Mouse (Mus musculus): ENCODE results near the gene Olfr1442.
"Not testable (repeated sequence)": the region's sequence is repeated elsewhere in the genome, so short reads cannot be mapped to it uniquely, and the experiment has no call there.

Olfr1442 gene

DNA sequence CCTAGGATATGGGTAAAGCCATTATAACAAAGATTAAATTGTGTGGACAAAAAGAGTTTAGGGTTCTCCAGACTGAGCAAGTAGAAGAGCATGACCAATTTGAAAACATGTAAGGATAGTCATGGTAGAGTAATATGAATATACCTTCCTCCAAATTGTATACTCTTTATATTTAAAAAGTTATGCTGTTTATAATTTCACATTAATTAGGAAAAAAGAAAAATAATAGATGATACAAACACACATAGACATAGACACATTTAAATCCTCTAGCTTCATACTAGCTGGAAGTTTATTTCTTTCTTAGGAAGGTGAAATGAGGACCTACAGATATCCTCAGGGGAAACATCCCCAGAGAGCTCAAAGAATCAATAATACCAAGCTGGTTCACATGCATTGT, at the start of gene Olfr1442:
TSS of gene Olfr1442 (plus strand) at position 301 of the 400 bp plus-strand sequence.
- no peak for DNase-seq

GRCm38 (mm10) chr19:12633176-12633575, 37.1 kb upstream of the Olfr1442 start, which contains the start of gene Glyat:
TSS of gene Glyat (plus strand) at chr19:12633308.
- no peak for DNase-seq

- DNase-seq: no peak
These were observed 36.0 kb upstream of the Olfr1442 start for GRCm38 (mm10) chr19:12634259-12634658.

DNA sequence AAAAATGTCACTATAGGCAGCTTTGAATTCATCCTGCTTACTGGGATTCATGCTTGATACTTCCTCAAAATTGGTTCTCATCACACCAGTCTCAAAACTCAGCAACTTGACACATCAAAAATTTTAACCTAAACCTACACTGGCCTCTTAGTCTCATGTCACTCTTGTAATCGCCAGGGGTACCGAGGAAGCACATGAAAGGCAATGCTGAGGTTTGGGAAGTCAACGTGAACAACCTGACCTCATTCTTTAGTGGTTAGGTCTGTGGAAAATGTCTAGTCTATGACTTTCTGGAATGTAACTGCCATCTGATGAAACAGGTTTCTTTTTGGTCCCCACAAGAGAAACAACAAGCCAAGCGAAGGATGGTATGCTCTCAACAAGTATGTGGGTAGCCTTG, 35.3 kb upstream of the Olfr1442 start:
- no peak for DNase-seq

DNA sequence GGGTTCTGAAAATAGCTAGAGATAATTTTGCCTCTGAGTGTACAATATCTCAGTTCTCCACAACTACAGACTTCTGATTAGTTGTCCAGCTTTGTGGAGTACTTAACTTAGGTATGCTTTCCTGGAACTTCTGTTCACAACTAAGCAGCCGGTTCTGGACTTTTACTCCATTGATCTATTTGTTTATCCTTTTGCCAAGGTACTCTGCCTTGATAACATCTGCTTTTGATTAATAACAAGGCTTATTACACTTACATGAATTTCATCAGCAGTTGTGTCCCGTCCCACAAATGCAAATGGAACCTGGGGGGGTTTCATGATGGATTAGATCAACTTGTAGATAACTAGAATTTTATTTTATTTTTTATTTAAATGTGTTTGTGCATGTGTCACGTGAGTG, 33.4 kb upstream of the Olfr1442 start:
- no peak for DNase-seq

DNA sequence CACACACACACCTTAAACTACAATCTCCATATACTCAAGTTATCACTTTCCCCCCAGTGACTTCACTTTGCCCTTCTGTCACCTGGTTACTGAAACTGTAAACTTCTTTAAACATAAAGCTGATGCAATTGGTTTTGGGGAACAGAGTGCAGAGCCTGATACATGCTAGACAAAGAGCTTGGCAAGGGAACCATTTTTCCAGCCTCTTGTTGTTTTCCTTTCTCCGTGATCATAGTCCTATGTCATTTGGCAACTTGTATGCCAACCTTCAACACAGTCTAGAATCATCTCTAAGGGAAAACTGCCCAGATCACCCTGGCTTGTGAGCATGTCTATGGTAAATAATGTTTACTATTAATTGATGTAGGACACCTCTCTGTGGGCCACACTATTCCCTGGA, 32.2 kb upstream of the Olfr1442 start:
- DNase-seq: no peak

GRCm38 (mm10) chr19:12649511-12649910, 20.7 kb upstream of the Olfr1442 start:
- DNase-seq: no peak

DNA sequence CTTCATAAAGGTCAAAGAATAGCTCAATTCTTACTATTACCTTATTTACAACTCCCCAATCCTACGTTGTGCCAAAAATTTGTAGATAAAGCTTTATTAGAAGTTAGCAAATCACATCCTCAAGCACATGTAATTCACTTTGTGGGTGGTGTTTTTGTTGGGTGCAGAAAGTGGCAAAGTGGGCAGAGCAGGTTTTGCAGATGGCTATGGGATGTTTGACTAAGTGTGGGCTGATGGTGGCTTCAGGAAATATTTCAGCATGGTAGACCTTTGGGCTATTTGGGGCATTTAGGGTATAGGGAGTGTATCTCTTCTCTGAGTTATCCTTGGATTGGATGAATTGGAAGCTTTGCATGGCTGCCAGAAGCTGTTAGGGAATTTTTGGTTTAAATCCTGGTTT, 4.1 kb upstream of the Olfr1442 start:
- DNase-seq: no peak

DNA sequence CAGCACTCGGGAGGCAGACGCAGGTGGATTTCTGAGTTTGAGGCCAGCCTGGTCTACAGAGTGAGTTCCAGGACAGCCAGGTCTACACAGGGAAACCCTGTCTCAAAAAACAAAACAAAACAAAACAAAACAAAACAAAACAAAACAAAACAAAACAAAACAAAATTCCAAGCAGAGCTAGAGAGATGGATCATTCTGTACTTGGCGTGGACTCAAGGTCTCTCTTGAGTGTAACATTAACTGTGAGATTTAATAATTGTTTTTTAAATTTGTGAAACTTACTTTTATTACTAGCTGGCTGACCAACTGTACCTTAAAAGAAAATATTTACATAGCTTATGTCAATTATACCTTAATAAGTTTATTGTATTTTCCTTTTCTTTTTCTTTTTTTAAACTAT, 1.6 kb upstream of the Olfr1442 start:
- not testable (repeated sequence) for DNase-seq

GRCm38 (mm10) chr19:12671051-12671450, 812 bp downstream of the Olfr1442 start:
- no peak for DNase-seq

GRCm38 (mm10) chr19:12677812-12678211, 7.6 kb downstream of the Olfr1442 start, which contains the start of gene Olfr1443:
TSS of gene Olfr1443 (plus strand) at chr19:12678112.
- no peak for DNase-seq

DNA sequence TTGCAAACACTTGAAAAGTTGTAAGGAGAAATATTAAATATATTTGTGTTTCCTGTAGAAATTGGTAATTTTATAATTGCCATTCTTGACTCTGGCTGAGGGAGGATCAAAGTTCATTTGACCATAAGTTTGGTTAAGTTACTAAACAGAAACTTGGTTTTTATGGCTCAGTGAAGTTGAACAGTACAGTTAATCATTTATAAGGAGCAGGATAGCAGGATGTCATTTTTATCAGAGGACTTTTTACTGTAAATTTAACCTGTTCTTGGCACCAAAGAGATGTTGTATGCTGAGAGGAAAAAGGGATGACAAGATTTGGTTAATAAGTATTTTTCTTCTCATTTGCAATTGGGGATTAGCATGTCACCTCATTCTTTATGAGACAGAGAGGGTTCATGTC, 14.4 kb downstream of the Olfr1442 start:
- no peak for DNase-seq

GRCm38 (mm10) chr19:12685231-12685630, 15.0 kb downstream of the Olfr1442 start:
- DNase-seq: no peak

DNA sequence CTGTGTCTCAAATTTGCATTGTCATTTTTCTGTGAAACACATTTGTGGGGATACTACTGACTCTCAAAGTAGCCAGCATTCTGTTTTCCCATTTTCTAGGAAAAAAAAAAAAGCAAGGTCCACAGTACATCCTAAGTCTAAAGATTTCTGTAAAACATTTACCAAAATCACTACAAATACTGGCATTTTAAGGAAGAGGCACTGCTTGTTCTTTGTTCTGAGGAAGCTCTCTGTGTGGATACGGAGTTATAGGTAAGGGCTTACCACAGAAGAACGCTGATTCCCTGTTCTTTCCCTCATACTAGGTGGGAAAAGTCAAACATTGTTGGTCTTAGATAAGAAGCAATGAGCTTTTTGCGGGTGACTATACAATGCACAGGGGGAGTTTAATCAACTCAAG, 25.4 kb downstream of the Olfr1442 start, which contains the start of gene Keg1:
TSS of gene Keg1 (plus strand) at position 197 of the 400 bp plus-strand sequence.
- no peak for DNase-seq

DNA sequence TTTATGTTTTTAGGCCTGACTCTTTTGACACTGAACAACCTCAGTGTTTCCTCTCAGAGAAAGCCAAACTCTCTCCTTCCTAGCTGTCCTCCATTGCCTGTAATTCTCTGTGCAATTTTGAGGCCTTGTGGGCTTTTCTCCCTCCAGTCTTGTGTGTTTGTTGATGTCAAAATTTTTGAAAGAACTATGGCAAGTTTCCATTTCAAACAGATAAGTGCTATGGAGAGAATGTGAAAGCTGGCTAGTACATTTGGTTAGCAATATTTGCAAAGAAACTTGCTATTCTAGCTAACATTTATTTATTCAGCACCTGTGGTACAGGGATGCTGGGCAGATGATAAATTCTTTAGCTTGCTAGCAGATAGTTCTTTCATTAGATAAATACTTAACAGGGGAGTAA, 26.0 kb downstream of the Olfr1442 start:
- DNase-seq: no peak

- DNase-seq: no peak
These were observed 38.2 kb downstream of the Olfr1442 start for GRCm38 (mm10) chr19:12708458-12708857.

DNA sequence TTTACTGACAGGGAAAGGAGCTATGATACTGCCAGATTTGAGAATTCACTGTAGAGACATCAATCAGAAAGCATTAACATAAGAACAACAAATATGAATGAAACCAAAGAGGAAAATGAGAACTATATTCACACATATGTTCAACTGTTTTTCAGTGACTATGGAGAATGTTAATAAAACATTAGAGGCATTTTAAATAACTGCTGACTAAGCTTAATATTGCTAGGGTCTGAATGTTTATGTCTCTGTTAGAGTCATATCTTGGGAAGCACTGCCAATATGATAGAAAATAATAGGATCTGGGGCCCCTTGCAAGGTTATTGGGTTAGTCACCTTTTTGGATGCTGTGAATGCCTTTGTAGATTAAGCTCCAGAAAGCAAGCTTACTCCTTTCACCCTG, 38.7 kb downstream of the Olfr1442 start:
- no peak for DNase-seq

- no peak for DNase-seq
These were observed 49.0 kb downstream of the Olfr1442 start for GRCm38 (mm10) chr19:12719189-12719588.

DNA sequence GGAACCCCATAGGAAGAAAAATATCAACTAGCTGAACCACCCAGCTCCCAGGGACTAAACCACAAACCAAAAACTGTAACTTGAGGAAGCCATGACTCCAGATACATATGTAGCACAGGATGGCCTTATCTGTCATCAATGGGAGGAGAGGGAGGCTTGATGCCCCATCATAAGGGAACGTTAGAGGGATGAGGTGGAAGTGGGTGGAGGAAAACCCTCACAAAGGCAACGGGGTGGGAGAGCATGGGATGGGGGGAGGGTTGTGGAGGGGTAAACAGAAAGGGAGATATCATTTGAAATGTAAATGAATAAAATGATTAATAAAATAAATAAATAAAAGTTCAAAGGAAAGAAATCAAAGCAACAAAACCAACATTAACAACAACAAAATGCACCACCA, 50.2 kb downstream of the Olfr1442 start:
- DNase-seq: no peak

DNA sequence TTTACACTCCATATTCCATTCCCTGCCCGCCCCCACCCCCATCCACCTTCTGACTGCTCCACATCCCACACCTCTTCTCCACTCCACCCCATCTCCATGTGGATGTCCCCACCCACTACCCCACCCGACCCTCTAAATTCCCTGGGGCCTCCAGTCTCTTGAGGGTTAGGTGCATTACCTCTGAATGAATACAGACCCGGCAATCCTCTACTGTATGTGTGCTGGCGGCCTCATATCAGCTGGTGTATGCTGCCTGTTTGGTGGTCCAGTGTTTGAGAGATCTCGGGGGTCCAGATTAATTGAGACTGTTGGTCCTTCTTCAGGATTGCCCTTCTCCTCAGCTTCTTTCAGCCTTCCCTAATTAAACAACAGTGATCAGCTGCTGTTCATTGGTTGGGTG, 50.7 kb downstream of the Olfr1442 start:
- not testable (repeated sequence) for DNase-seq

GRCm38 (mm10) chr19:12721596-12721995, 51.4 kb downstream of the Olfr1442 start:
- not testable (repeated sequence) for DNase-seq

DNA sequence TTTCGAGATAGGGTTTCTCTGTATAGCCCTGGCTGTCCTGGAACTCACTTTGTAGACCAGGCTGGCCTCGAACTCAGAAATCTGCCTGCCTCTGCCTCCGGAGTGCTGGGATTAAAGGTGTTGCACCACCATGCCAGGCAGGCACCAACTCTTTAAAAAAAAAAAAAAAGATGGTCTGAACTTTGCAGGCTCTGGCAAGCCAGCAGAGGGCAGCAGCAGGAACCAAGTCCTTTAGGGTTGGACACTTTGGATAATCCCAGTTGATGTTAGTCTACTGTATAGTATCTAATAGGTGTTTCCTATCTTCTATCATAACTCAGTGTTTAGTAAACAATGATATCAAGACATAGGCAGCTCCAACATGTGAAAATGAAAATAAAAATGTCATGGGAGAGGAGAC, 52.1 kb downstream of the Olfr1442 start:
- DNase-seq: peak; percentile 19 to 29

GRCm38 (mm10) chr19:12725851-12726250, 55.6 kb downstream of the Olfr1442 start:
- DNase-seq: no peak

Data from thymus, postnatal 36 days (tissue).